Mouse (Mus musculus): ENCODE data around the gene Capn11. TPM values are rescaled to one million over a fixed set of nuclear protein-coding genes. Genes with fewer than 3 reads are reported as not detected.
A peak's percentile ranks its signal among the peaks of the same experiment; 100 is the strongest.

Gene Capn11
- polyA plus RNA-seq, 1 experiment from 2014 or later, result 0.05 TPM

DNA sequence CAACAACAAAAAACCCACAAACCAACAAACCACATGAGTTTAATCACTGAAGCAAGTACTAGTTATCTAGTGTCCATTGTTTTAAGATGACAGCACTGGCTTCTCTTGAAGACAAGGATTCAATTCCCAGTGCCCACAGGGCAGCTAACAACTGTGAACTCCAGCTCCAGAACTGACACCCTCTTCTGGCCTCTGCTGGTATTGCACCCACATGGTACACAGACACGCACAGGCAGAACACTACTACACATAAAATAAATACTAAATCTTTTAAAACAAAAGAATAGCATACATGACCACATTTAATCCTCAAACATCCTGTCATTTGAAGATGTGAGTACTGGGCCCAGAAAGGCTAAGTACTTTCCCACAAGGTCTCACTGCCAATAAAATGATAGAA lies 22.5 kb upstream of the Capn11 start:
- peaks cover 32% of the 10 kb centered on the region for H3K4me1 ChIP-seq (replicated peaks)
- H3K9me3 ChIP-seq (replicated peaks), result no peaks in the 10 kb centered on the region
- 89% methylated on average over 1 of the region's 1 CpGs for WGBS (ENCODE audit: insufficient replicate concordance)
- no peak overlapping the region for H3K4me2 ChIP-seq
- DNase-seq (no peak), ATAC-seq (ENCODE audit: low read depth) (no peak)
- H3K36me3 ChIP-seq, result 0 out of 2 replicates have a peak, but pooled peaks cover 4% of the 10 kb centered on the region
- H3K27ac ChIP-seq, result no peak overlapping the region
- no peak overlapping the region for H3K9ac ChIP-seq
- peaks cover 6% of the 10 kb centered on the region; the same call in 1 of the 2 replicates for H3K27me3 ChIP-seq
- H3K4me3 ChIP-seq (replicated peaks), result no peak overlapping the region

DNA sequence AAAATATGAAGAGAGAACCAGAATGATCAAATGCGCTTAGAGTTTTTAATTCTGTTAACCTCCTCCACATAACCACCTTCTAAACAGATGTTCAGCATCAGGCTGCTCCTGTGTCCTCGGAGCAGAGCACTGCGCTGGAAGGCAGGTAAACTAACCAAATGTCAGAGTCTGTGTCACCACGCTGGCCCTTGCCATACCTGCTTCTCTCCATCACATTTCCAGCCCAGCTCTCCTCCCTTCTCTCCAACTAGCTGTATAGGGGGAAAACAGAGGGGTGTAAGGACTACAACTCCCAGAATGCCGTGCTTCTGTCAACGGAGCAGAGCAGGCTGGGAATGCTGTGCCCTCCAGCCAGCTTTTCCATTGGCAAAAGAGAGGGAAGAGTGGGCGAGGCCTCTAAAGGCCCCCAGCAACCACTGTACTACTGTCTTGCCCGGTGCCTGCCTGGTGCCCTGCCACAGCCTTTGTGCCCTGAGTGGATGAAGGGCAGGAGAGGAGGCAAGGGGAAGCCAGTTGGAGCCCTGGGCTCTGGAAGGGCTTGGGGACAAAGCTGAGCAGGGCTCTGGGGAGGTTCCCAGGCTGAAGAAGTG lies 21.4 kb upstream of the Capn11 start:
- Histone ChIP-seq H3K36me3 (peaks cover 10% of the 10 kb centered on the region), H3K9me3 (replicated peaks) (no peaks in the 10 kb centered on the region), H3K27ac (peak overlapping the region; percentile 54; the same call in 1 of the 2 replicates), H3K4me3 (replicated peaks) (no peak overlapping the region; the same call in 1 of the 2 replicates), H3K4me1 (replicated peaks) (peaks cover 30% of the 10 kb centered on the region), H3K27me3 (peaks cover 6% of the 10 kb centered on the region; the same call in 1 of the 2 replicates), H3K4me2 (peak overlapping the region; percentile 26), H3K9ac (peak overlapping the region; percentile 26; the same call in 1 of the 2 replicates)
- 54% methylated on average over 8 of the region's 8 CpGs for WGBS (ENCODE audit: insufficient replicate concordance)
- DNase-seq (no peak), ATAC-seq (ENCODE audit: low read depth) (no peak)

DNA sequence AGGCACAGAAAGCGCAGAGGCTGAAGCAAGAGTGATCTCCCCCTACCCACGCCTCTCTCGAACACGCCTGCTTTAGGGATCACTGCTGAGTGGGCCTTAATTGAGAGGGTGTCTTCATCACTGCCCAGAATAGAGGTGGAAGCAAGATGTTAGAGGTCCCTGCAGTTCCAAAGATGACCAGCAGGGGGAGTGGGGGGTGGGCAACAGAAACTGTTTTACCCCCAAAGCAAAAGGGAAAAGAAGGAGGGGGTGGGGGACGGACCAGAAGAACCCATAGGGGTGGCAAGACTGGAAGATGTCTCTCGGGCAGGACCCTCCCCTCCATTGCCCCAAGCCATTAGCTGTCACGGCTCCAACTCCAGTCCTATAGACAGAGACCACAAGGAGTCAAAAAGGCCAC lies 19.0 kb upstream of the Capn11 start:
- H3K9me3 ChIP-seq (replicated peaks), result no peaks in the 10 kb centered on the region
- no peaks in the 10 kb centered on the region for H3K27me3 ChIP-seq
- no peak overlapping the region for H3K27ac ChIP-seq
- DNase-seq (peak; percentile 18), ATAC-seq (ENCODE audit: low read depth) (peak; percentile 13; the same call in 1 of the 2 replicates)
- no peak overlapping the region for H3K9ac ChIP-seq
- peaks cover 27% of the 10 kb centered on the region for H3K36me3 ChIP-seq
- H3K4me2 ChIP-seq, result no peak overlapping the region
- no peak overlapping the region for H3K4me3 ChIP-seq (replicated peaks)
- 21% methylated on average over 7 of the region's 7 CpGs for WGBS (ENCODE audit: insufficient replicate concordance)
- H3K4me1 ChIP-seq (replicated peaks), result peaks cover 13% of the 10 kb centered on the region

DNA sequence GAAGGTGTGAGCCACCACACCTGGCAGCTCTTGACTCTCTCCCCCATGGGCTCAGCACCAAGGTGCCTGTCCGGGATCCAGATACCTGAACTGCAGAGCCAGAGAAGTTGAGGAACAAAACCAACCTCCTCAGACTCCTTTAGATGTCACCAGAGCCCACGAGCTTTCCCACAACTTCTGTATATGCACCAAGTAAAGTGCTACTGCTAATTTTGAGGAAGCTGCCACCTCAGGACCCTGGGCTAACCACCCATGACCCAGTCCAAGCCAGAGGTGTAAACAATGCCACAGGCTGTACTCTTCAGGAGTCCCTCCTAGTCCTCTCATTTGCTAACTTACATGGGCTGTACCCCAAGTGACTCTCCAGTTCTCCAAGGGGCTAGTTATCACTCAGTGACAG lies 13.5 kb upstream of the Capn11 start:
- H3K27me3 ChIP-seq, result no peaks in the 10 kb centered on the region
- H3K4me3 ChIP-seq (replicated peaks), result no peak overlapping the region
- no peaks in the 10 kb centered on the region for H3K9me3 ChIP-seq (replicated peaks)
- DNase-seq, result no peak
- ATAC-seq (ENCODE audit: low read depth), result no peak
- H3K9ac ChIP-seq, result no peak overlapping the region
- peaks cover 41% of the 10 kb centered on the region for H3K36me3 ChIP-seq
- no peak overlapping the region for H3K27ac ChIP-seq
- no peak overlapping the region for H3K4me2 ChIP-seq
- 49% methylated on average over 2 of the region's 2 CpGs for WGBS (ENCODE audit: insufficient replicate concordance)
- H3K4me1 ChIP-seq (replicated peaks), result no peaks in the 10 kb centered on the region

DNA sequence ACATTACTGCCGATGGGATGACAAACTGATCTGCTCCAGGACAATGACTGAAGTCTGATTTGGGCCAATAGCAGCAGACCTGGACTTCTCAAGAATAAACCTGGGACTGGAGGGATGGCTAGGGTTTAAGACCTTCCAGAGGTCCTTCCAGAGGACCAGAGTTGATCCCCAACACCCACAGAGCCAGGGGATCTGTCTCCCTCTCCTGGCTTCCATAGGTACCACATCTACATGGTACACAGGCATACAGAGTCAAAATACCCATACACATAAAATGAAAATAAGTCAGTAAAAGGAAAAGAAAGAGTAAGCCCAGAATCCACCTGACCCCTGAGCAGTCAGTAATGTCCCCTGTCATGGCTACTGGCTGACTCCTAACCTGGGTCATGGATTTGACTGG lies 12.7 kb upstream of the Capn11 start:
- Histone ChIP-seq H3K9me3 (replicated peaks) (no peaks in the 10 kb centered on the region), H3K4me3 (replicated peaks) (no peak overlapping the region), H3K27ac (no peak overlapping the region), H3K4me1 (replicated peaks) (no peaks in the 10 kb centered on the region), H3K36me3 (peaks cover 45% of the 10 kb centered on the region), H3K9ac (no peak overlapping the region), H3K4me2 (no peak overlapping the region), H3K27me3 (no peaks in the 10 kb centered on the region)
- DNase-seq, result no peak
- ATAC-seq (ENCODE audit: low read depth), result no peak
- WGBS (ENCODE audit: insufficient replicate concordance), result 80% methylated on average over 1 of the region's 1 CpGs

DNA sequence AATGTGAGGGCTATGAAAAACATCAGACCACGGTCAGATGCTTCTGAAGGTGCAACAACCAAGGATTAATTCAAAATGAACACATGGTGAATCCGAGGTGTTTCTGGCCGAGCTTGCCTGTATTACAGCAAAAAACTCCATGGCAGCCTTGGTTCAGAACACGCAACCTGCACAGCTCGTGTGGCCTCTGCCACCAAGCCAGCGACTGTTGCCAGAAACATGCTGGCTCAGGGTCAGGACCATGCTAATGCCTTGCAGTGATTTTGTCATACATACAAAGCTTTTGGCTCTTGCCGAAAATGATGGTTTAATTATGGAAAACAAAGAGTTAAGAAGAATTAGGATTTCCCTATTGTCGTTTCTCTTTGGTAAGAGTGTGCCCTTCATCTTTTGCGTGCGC lies 8.9 kb upstream of the Capn11 start:
- H3K9ac ChIP-seq, result no peak overlapping the region

DNA sequence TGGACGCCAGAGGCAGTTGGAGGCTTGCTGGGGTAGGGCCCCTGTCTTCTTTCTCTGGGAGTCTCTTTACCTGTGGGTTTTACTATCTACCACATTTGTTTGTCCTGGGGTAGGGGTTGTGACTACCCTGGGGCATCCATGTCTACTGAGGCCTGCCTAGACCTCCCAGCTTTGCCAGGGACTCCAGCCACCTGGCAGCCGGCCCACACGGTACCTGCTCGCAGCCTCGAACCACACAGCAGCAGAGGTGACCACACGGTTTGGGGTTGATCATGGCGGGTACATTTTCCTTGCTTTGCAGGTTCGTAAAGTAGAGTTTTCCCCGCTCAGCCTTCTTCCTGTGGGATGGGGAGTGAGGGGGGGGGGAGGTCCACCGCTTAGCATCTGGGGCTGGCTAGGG lies 8.4 kb upstream of the Capn11 start:
- 74% methylated on average over 10 of the region's 10 CpGs for WGBS (ENCODE audit: insufficient replicate concordance)
- DNase-seq (no peak), ATAC-seq (ENCODE audit: low read depth) (no peak)
- Histone ChIP-seq H3K4me3 (replicated peaks) (no peak overlapping the region), H3K36me3 (peaks cover 33% of the 10 kb centered on the region), H3K27ac (no peak overlapping the region), H3K4me2 (no peak overlapping the region), H3K9ac (no peak overlapping the region), H3K27me3 (no peaks in the 10 kb centered on the region), H3K9me3 (replicated peaks) (no peaks in the 10 kb centered on the region), H3K4me1 (replicated peaks) (peaks cover 10% of the 10 kb centered on the region)

More for the DNA sequence above, 8.9 kb upstream of the Capn11 start:
- Histone ChIP-seq H3K36me3 (peaks cover 39% of the 10 kb centered on the region), H3K4me3 (replicated peaks) (no peak overlapping the region), H3K27me3 (no peaks in the 10 kb centered on the region), H3K4me2 (no peak overlapping the region), H3K27ac (no peak overlapping the region), H3K4me1 (replicated peaks) (peaks cover 10% of the 10 kb centered on the region), H3K9me3 (replicated peaks) (no peaks in the 10 kb centered on the region)
- DNase-seq (no peak), ATAC-seq (ENCODE audit: low read depth) (no peak)
- 81% methylated on average over 10 of the region's 10 CpGs for WGBS (ENCODE audit: insufficient replicate concordance)

DNA sequence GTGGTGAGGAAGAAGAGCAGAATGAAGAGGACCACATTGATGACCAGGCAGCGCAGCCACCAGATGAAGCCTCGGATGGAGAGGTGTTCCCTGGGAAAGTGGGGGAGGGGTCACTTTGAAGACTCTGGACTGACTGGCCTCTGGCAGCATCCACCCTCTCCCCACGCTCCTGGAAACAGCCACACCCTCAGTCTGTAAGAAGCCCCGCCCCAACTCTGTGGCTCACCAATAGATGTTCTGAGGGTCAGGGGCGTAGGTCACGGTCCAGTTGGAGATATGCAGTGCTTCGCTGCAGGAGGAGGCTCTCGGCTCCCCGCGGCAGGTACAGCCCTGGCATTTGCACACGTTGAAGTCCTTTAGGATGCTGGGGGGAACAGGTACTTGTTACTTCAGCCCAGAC lies 7.0 kb upstream of the Capn11 start:
- peaks cover 31% of the 10 kb centered on the region for H3K36me3 ChIP-seq
- no peak overlapping the region for H3K4me2 ChIP-seq
- no peak for ATAC-seq (ENCODE audit: low read depth)
- DNase-seq, result no peak
- H3K4me1 ChIP-seq (replicated peaks), result peaks cover 10% of the 10 kb centered on the region
- H3K4me3 ChIP-seq (replicated peaks), result no peak overlapping the region
- 75% methylated on average over 11 of the region's 11 CpGs for WGBS (ENCODE audit: insufficient replicate concordance)
- H3K27me3 ChIP-seq, result no peaks in the 10 kb centered on the region
- H3K9ac ChIP-seq, result no peak overlapping the region
- H3K9me3 ChIP-seq (replicated peaks), result no peaks in the 10 kb centered on the region
- H3K27ac ChIP-seq, result no peak overlapping the region

DNA sequence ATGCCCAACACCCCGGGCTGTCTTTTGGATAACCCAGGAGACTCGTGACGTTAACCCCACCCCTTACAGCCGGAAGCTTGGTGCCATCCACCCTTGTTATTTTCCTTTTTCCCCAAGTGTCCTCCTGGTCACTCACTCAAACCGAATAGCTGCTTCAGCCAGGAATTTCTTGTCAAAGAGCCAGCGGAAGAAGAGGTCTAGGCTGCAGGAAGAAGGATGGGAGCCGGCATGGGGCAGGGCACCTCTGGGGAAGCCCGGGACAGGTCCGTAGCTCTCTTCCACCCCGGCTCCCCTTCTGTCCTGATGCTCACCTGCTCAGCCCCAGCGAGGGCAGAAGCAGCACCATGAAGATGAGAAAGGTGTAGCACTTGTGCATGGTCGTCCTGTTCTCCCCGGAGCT lies 5.5 kb upstream of the Capn11 start:
- H3K9me3 ChIP-seq (replicated peaks), result no peaks in the 10 kb centered on the region
- no peak overlapping the region for H3K4me2 ChIP-seq
- ATAC-seq (ENCODE audit: low read depth) (no peak), DNase-seq (no peak)
- peaks cover 10% of the 10 kb centered on the region for H3K4me1 ChIP-seq (replicated peaks)
- 83% methylated on average over 13 of the region's 13 CpGs for WGBS (ENCODE audit: insufficient replicate concordance)
- H3K9ac ChIP-seq, result no peak overlapping the region
- H3K36me3 ChIP-seq, result peaks cover 25% of the 10 kb centered on the region
- no peaks in the 10 kb centered on the region for H3K27me3 ChIP-seq
- H3K27ac ChIP-seq, result no peak overlapping the region
- no peak overlapping the region for H3K4me3 ChIP-seq (replicated peaks)

DNA sequence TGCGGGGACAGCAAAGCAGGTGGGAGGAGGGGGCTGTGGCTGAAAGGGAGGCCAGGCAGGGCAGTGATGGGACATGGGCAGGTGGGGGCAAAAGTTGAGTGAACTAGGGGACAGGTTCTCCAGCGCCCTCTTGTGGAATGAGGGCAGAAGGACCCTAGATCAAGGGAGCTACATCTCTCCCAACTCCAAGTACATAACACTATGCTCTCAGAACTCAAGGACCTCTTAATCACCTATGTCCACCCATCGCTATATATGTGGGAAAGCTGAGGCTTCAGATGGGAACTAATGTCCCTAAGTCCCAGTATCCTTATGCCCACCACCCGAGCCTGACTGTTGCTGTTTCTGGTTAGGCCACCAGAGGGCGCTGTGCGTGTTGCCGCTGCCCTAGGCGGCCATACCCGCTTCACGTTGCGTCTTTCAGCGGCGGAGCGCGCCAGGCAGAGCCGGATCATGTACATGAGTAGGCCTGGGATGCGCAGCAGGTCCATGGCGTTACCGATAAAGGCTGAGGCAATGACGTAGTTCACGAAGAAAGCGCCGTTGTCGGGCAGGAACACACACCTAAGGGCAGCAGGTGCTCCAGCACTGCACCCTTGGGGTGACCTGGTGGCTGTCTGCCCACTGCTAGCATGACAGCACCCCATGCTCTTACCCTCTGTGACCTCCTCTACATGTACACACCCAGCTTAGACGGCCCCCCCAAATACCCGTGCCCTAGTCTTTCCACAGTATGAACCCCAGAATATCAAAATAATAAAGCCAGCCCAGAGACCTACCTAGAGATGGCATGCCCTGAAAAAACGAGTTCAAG lies 4.2 kb upstream of the Capn11 start:
- Histone ChIP-seq H3K27ac (no peak overlapping the region), H3K36me3 (peaks cover 25% of the 10 kb centered on the region), H3K27me3 (no peaks in the 10 kb centered on the region), H3K9ac (0 out of 2 replicates have a peak overlapping the region, but pooled peaks have one; percentile 26), H3K4me2 (peak overlapping the region; percentile 37), H3K9me3 (replicated peaks) (no peaks in the 10 kb centered on the region), H3K4me3 (replicated peaks) (no peak overlapping the region), H3K4me1 (replicated peaks) (peaks cover 13% of the 10 kb centered on the region)
- WGBS (ENCODE audit: insufficient replicate concordance), result 23% methylated on average over 27 of the region's 27 CpGs
- DNase-seq (peak; percentile 69), ATAC-seq (ENCODE audit: low read depth) (peak; percentile 46)

DNA sequence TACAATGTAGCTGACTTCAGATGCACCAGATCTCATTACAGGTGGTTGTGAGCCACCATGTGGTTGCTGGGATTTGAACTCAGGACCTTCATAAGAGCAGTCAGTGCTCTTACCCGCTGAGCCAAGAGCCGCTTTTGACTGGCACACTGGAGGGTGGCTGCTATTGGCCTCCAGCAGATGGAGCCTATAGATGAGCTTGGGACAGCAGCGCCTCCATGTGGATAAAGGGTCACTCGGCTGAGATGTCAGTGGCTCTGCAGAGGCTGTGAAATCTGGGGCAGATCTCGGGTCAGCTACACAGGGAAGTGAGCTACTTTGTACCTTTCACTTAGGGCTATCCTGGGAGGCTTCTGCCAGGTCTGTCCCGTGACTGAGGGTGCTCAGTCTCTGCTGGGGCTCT lies 3.3 kb downstream of the Capn11 start:
- Histone ChIP-seq H3K9ac (no peak overlapping the region), H3K4me1 (replicated peaks) (peaks cover 17% of the 10 kb centered on the region), H3K27me3 (no peaks in the 10 kb centered on the region), H3K4me2 (no peak overlapping the region), H3K27ac (no peak overlapping the region), H3K9me3 (replicated peaks) (no peaks in the 10 kb centered on the region), H3K4me3 (replicated peaks) (no peak overlapping the region), H3K36me3 (no peaks in the 10 kb centered on the region)
- DNase-seq, result no peak
- peak; percentile 49; the same call in 1 of the 2 replicates for ATAC-seq (ENCODE audit: low read depth)
- WGBS (ENCODE audit: insufficient replicate concordance), result 14% methylated on average over 6 of the region's 6 CpGs
